Mouse (Mus musculus) kidney, postnatal 4 days (tissue): ENCODE measurements around the gene Glrp1.

ENCODE experiments used
- DNase-seq, 2 experiments: peaks; one replicate each; pipeline ENCODE4 v3.0.0; 2021; ENCODE audit warnings: mixed read lengths in 2 of 2

Glrp1 gene

GRCm38 (mm10) chr1:88509789-88510188 lies at the start of gene Glrp1:
Gene Glrp1, minus strand, starts transcription at chr1:88510066.
- no peak for DNase-seq

- peak; percentile 66 to 74 for DNase-seq
Measured at GRCm38 (mm10) chr1:88559258-88559657, 49.4 kb upstream of the Glrp1 start.

- no peak for DNase-seq
Measured at GRCm38 (mm10) chr1:88558793-88559192, 48.9 kb upstream of the Glrp1 start.

- DNase-seq, result no peak
Measured at GRCm38 (mm10) chr1:88556401-88556800, 46.5 kb upstream of the Glrp1 start.

GRCm38 (mm10) chr1:88553500-88554187 lies 43.8 kb upstream of the Glrp1 start:
- no peak for DNase-seq

- no peak for DNase-seq
Measured at GRCm38 (mm10) chr1:88549263-88549662, 39.4 kb upstream of the Glrp1 start.

DNA sequence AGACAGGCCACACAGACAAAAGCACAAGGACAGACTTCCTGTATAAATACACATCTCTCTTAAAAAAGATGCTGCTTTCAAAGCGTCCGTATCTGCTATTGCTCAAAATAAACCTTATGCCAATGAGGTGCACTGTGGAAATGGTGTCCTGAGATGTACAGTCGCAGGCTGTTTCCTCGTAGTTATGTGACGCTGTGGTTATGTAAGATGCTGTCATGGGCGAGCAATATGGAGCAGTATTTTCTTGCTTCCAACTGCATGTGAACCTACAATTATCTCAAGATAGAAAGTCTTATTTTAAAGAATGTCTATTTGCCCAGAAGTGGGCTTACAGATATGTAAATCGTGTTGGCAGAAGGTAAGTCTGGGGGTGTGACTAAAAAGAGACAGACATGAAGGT lies 37.3 kb upstream of the Glrp1 start:
- DNase-seq, result no peak

GRCm38 (mm10) chr1:88543608-88544007 lies 33.7 kb upstream of the Glrp1 start:
- no peak for DNase-seq

- DNase-seq, result no peak
Measured at GRCm38 (mm10) chr1:88539823-88540222, 30.0 kb upstream of the Glrp1 start.

GRCm38 (mm10) chr1:88539256-88539655 lies 29.4 kb upstream of the Glrp1 start:
- no peak for DNase-seq

- no peak for DNase-seq
Measured at GRCm38 (mm10) chr1:88536308-88536707, 26.4 kb upstream of the Glrp1 start.

DNA sequence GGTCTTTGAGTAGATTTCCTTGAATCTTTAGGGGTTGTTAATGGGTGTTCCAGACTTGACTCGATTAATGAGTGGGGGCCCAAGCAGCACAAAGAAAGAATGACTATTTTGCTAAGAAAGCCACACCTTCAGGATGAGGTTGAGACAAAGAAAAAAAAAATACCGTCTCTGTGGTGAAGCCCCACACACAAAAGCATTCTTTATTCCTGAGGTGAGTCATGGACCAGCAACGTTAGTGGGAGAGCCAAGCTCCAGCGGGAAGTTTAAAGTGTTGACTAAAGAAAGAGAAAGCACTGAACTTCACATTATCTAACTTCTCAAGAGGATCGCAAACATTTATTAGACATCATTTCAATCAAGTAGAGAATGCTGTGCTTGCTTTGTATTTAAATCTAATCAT lies 24.2 kb upstream of the Glrp1 start:
- no peak for DNase-seq

DNA sequence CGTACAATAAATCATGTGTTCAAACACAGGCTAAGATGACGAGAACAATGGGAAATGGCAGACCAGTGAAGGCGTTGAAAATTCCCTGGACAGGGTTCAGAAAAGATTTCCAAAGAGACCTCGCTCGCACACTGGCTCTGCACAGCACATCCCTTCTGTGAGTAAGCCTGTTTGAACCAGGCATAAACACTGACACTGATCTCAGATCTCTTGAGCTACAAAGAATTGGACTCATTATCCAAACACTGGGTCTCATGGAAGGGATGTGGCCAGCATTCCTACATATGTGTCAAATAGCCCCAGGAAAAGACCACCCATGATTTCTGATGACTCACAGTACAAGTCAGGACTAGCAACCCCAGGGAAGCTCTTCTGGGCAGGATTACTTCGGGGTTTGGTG lies 16.3 kb upstream of the Glrp1 start:
- DNase-seq, result no peak

- no peak for DNase-seq
Measured at GRCm38 (mm10) chr1:88525622-88526021, 15.8 kb upstream of the Glrp1 start.

GRCm38 (mm10) chr1:88521170-88521747 lies 11.4 kb upstream of the Glrp1 start:
- DNase-seq, result no peak

- no peak for DNase-seq
Measured at GRCm38 (mm10) chr1:88513613-88514012, 3.7 kb upstream of the Glrp1 start.

GRCm38 (mm10) chr1:88507886-88508285 lies 2.0 kb downstream of the Glrp1 start:
- DNase-seq, result no peak

DNA sequence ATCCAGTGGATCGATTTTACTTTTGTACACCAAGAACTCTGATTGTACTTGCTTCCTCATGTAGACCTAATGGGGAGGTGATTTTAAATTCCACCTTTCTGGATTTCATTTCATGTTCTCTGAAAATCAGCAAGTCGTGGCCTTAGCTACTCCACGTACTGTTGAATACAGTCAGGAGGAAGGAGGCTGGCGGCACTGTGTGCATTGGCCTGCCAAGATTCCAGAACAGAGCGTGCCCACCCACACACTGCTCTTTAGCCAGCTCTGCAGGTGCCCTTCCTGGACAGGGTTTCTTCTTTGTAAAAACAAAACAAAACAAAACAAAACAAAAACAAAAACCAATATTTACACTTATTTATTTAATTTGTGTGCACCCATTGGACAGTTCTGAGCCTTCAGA lies 2.7 kb downstream of the Glrp1 start:
- DNase-seq, result peak; percentile 20 to 44

DNA sequence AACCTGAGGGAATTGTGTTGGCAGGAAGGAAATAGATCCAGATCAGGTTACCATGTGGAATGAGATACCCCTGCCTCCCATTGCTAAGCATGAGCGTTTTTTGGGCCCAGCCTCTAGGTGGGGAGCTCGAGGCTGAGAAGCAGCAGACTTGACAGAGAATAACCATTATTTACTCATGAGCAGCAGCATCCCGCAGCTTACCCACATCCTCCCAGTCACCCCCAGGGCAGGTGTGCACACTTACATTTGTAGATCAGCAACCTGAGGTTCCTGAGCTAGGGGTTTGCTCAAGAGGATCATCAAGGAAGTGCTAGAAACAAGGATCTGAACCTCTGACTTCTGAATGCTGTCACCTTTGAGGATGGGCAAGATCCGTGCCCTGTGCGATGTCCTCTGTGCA lies 3.5 kb downstream of the Glrp1 start:
- DNase-seq, result no peak

GRCm38 (mm10) chr1:88505697-88506096 lies 4.2 kb downstream of the Glrp1 start:
- DNase-seq, result no peak

GRCm38 (mm10) chr1:88504531-88504945 lies 5.3 kb downstream of the Glrp1 start:
- DNase-seq, result no peak

- DNase-seq, result no peak
Measured at GRCm38 (mm10) chr1:88502822-88503221, 7.0 kb downstream of the Glrp1 start.

DNA sequence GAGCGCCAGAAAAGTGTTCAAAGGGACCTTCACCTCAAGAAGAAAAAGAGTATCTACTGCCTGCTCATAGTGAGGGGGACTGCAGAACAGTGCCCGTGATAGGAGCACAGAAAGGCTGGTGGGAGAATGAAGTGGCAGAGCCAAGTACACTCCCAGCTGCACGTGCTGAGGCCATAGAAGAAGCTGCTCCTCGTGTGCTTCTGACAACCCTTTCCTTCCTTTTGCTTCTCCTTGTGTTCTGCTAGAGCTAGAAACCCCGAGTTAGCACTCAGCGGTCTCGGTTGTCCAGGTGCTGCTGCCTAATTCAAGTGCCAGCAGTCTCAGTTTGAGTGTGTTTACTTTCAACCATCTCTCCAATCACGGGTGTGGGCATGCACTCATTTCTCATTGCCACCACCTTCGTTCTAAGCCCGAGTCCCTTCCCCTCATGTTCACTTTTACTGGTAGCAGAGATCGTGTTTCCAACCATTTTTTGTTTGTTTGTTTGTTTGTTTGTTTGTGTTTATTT lies 10.6 kb downstream of the Glrp1 start:
- DNase-seq, result no peak

- no peak for DNase-seq
Measured at GRCm38 (mm10) chr1:88497407-88497806, 12.5 kb downstream of the Glrp1 start.

DNA sequence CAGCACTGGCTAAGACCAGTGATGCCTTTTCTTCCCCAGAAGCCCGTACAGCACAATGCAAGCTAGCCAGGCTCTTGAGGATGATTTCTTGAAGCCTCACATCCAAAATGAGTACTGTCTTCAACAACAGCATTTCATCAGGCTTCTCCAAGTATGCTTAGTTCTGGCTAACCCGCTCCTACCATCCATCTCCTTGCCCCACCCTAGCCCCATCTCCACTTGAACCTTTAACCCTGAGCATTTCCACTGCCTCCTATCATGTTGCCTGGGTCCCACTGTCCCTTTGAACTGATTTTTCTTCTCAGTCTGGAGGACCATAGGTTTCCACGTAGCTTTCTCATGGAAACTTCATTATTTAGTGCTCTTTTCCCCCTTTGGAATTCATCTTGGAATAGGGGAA lies 17.5 kb downstream of the Glrp1 start:
- no peak for DNase-seq
